Mouse (Mus musculus) MN1 (cell line): ENCODE data around the gene Plg.
A peak's percentile ranks its signal among the peaks of the same experiment; 100 is the strongest.

Experiments
- DNase-seq: peaks from one replicate; pipeline ENCODE4 v3.0.0-alpha.2; 2016; ENCODE audit warnings: low spot score

Plg gene

DNA sequence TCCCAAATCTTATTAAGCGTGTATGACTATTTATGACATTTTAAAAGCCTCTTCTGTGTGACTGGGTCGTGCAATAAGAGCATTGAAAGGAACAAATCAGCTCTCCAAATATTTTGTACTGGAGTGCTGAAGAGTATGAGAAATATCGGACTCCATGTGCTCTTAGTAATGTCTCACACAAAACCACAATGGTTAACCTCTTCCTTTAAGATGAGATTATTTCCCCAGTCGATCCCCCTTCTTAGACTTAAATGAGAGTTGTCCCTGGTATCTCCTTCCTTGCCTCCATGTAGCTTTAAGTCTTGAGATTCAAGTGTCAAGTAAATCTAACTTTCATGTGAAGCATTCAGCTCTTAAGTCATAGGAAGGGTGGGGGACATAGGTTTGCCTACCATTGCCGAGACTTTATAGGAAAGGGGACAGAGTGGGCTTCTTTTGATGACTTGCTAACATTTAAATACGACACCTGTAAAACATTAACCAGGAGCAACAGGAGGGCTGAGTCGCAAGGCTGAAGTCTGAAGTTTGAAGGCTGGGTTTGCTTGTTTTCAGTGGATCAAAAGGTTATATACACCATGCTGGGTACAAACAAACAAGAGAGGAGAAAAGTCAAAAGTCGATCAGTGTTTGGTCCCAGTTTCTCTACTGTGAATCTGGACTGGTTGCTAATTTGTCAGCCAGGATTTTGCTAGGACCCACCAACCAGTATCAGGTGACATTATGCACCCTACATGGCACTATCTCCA is 6.8 kb downstream of the Plg start:
- no peak for DNase-seq

DNA sequence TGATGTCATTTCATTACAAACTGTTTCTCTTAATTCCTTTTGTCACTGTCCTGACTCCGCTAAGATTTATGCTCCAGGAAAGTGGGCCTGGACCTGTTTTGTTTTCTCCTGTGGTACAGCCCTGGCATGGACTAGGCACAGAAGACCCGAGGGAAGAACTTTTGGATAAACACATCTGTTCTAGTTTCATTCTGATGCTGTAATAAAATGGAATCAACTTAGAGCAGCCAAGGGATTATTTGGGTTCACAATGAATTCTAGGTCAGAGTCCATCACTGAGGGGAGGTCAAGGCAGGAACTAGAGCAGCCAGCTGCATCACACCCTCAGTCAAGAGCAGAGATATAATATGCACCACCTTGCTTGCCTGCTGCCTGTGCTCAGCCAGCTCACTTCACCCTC is 9.4 kb downstream of the Plg start:
- no peak for DNase-seq

GRCm38 (mm10) chr17:12388239-12388638 is 9.8 kb downstream of the Plg start:
- DNase-seq: no peak

- DNase-seq: no peak
Observed at GRCm38 (mm10) chr17:12396163-12396677, 17.8 kb downstream of the Plg start.

DNA sequence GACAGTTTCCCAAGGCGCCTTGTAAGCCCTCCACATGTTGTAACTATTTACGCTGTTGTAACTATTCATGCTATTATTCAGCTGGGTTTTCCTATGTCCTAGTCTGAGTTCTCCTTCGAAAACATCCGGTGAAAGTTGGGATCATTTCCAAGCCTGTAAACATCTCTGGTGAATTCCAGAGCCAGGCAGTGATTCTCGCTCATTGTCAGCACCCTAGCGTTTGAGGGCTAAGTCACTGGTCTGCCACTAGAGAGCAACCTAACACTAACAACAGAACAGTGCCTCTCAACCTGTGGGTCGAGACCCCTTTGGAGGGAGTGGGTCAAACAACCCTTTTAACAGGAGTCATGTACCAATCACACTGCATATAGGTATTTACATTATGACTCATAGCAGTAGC is 25.0 kb downstream of the Plg start:
- no peak for DNase-seq

DNA sequence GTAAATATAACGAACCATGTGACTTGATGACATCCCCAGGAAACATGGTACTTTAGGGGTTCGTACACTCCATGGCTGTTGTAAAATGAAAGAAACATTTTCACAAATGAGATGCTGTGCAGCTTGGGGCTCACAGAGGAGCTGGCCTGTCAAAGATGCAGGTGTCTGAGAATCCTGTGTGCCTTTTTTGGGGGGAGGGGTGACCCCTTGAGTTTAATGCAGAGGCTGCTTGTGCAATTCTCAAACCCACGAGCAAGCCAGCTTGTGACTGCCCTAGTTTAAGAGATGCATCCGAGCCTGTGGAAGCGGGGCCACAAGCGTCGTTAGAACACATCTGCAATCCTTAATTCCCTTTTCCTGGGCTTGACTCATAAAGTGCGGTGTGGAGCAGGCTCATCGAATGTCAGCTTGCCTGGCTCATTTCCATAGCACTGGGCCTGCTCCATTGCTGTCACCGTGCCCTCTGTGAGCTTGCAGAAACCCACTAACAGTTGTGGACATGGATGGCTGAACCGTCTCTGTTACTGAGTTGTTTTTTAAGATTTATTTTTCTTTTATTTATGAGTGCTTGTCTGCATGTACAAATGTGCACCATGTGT is 31.0 kb downstream of the Plg start:
- DNase-seq: no peak

DNA sequence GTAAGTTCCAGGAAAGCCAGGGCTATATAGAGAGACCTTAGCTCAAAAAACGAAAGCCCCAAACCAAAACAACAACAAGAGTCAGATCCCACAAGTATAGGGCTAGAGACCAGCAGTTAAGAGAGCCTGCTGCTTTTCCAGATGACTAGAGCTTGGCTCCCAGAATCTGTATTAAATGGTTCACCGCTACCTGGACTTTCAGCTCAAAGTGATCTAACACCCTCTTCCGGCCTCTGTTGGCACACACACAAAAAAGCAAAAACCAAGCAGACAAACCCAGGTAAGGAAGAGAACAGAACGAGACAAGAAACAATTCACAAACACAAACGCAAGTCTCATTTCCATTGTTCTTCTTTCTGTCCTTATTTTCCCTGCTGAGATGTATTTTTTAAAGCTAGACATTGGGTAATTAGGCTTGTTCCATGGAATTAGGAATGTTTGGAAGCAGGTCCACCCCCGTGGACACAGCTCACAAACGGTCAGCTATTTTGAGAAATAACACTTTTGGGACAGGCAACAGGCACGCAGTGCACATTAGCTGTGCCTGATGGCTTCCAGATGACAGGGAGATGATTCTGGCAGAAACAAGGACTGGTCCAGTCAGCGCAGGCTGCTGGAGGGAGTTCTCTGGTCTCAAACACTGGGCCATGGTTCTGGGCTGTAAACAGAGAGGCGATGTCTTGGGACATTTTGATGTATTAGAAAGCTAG is 33.9 kb downstream of the Plg start:
- no peak for DNase-seq

GRCm38 (mm10) chr17:12412891-12413237 is 34.5 kb downstream of the Plg start:
- DNase-seq: no peak

DNA sequence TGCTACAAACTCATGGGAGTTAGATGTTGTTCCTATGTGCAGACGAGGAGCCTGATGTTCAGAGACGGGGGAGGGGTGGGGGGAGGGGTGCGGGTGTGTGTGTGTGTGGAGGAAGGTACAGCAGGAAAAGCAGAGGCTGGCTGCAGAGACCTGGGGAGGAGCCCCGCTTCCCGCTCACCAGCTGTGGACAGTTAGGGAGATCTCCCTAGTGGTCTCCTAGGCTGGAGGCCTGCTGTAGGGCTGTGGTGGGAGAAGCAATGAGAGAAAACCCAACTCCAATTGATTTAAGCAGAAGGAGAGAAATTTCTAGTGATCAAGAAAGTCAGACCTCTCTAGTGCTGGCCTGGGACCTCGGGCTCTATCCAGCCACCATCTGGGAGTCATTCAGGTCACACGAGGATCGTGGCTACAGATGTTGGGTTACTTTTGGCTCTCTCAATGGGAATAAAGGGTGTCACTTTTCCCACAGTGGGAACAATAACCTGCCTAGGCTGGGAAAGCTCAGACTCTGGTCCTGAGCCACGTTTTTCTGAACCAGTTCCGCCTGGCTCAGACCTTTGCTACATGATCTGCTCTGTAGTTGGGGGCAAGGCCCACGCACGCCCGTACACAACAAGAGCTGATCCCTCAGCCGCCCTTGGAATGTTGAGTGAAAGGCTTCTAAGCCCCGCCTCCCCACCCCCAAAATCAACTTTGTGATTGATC is 36.8 kb downstream of the Plg start:
- DNase-seq: no peak

GRCm38 (mm10) chr17:12415741-12416140 is 37.3 kb downstream of the Plg start:
- no peak for DNase-seq

- DNase-seq: peak; percentile 76
Observed at GRCm38 (mm10) chr17:12416250-12416895, 38.0 kb downstream of the Plg start.

DNA sequence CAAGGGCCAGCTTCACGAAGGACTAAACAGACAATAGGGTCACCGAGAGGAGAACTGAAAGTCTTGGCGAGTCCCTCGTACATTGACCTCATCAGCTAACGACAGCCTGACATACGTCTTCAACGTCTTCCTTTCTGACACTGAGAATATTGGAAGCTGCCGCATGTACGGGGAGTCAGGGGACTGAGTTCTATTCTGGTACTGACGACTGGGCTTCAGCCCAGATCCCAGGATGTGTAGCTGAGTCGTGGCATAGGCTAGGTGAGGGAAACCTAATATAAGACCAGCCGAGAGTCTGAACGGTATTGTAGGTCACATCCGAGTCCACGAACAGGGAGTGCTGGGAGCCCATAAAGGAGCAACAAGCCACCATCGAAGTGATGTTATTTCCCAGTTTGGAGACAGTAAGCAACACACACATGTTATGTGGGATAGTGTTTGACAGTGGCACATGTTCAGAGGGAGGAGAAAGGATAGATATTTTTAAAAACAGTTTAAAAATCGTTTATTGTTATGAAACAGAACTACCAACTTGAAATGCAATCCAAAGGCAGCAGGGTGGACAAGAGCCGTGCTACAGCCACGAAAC is 41.2 kb downstream of the Plg start:
- no peak for DNase-seq

DNA sequence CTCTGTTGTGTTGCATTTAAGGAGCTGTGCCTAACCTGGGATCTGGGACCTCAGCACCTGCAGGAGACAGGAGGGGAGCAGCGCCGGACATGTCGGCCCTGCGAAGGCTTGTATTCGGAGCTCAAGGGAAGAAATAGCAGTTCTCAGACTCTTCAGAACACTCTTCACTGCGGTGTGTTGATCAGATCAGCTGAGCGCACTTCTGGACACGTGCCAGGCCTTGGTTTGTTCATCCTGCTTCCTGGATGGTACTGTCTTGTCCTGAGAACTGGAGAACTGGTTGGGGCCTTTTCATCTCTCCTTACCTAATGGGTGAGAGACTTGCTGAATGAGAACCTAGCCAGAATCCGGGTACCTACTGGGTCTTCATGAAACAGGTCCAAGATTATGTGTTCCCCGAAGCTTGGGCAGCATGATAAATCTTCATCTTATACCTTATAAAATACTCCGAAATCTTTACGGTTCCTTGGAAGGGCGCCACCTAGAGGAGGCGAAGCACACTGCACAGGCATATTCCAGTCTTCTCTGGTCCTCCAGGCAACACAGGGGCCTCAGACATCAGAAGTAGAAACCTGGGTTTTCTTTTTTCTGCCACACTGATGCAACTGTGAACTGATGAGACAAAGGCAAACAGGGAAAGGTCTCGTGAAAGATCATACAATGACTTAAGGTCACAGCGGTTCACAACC is 42.6 kb downstream of the Plg start:
- DNase-seq: peak; percentile 22

DNA sequence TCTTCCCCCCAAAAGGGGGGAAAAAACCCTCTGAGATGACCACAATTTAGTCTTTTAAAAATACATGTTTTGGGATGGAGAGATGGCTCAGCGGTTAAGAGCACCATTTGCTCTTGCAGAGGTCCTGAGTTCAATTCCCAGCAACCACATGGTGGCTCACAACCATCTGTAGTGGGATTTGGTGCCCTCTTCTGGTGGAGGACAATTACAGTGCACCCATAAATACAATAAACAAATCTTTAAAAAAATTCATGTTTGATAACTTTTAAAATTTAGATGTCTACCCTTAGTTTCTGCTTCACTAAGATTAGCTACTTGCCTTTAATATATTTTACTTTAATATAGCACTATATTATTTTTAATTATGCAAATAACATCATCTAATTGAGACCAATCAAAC is 43.7 kb downstream of the Plg start:
- no peak for DNase-seq

- DNase-seq: no peak
Observed at GRCm38 (mm10) chr17:12427156-12427555, 48.7 kb downstream of the Plg start.

GRCm38 (mm10) chr17:12428369-12428768 is 50.0 kb downstream of the Plg start:
- peak; percentile 53 for DNase-seq

GRCm38 (mm10) chr17:12431707-12432106 is 53.3 kb downstream of the Plg start:
- DNase-seq: peak; percentile 56

DNA sequence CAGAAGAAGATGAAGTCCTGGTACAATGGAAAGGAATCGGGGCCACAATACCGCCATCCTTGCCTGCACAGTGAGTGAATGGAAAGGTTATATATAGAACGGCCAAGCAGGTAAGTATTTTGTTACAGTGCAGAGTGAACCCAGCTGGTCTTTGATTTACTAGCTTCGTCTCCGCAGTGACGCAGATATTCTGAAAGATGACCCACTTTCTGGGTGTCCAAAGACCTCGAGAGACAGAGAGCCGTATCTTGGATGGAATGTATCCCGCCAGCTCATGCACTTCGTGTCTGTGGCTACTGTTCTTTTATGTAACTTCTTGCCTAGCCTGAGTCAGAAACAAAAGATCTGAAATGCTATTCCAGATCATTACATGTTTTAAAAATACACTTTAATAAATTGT is 59.4 kb downstream of the Plg start:
- no peak for DNase-seq

- peak; percentile 46 for DNase-seq
Observed at GRCm38 (mm10) chr17:12444561-12444960, 66.2 kb downstream of the Plg start.

- no peak for DNase-seq
Observed at GRCm38 (mm10) chr17:12451234-12451633, 72.8 kb downstream of the Plg start.
